Mouse (Mus musculus) bone marrow, adult 2 months (tissue): ENCODE results near the gene Mcrip1. TPM values are rescaled to one million over a fixed set of nuclear protein-coding genes. Genes with fewer than 3 reads are reported as not detected.

Experiments used
- H3K27ac ChIP-seq: fragments of 200-500 bp; 2 replicates; pipeline ENCODE4 v1.5.1; 2012; ENCODE audit warnings: low read depth, mild to moderate bottlenecking, control low read depth, inconsistent platforms, low read length; ENCODE audit not compliant: control insufficient read depth, poor library complexity, insufficient read depth
- H3K4me1 ChIP-seq: fragments of 200-500 bp; 2 replicates; pipeline ENCODE4 v1.6.1; 2011; ENCODE audit warnings: low read length; ENCODE audit not compliant: control insufficient read depth, insufficient read depth
- H3K4me3 ChIP-seq: fragments of 200-500 bp; replicated peaks from 2 replicates; pipeline ENCODE3; 2011; ENCODE audit warnings: mild to moderate bottlenecking, low read depth, low read length, control low read depth; ENCODE audit not compliant: control insufficient read depth
- CTCF ChIP-seq: fragments of 200-500 bp; IDR thresholded peaks from 2 replicates; pipeline ENCODE4 v1.5.1; 2011; ENCODE audit warnings: low read length, control low read depth; ENCODE audit not compliant: control insufficient read depth, insufficient read depth
- POLR2A ChIP-seq: fragments of 200-500 bp; IDR thresholded peaks from 2 replicates; pipeline ENCODE4 v1.6.1; 2011; ENCODE audit warnings: low read depth, mild to moderate bottlenecking, control low read depth, low read length, borderline replicate concordance; ENCODE audit not compliant: control insufficient read depth
- WGBS: fragments of 180-500 bp; shearing (Covaris S2); methylation state at CpG from one replicate; pipeline ENCODE4 v1.1.7; 2018; 5-methylcytosine and 5-hydroxymethylcytosine counted together
- polyA plus RNA-seq: library from polyadenylated mRNA; stranded (reverse); fragments of >200 nt; gene quantifications from 2 replicates; pipeline ENCODE4 v1.2.4, GENCODE M21; 2011; ENCODE audit warnings: low replicate concordance; ENCODE audit not compliant: missing spikeins, insufficient read depth, insufficient read length

The Mcrip1 gene
- polyA plus RNA-seq, 1 experiment, result 86.5 TPM

DNA sequence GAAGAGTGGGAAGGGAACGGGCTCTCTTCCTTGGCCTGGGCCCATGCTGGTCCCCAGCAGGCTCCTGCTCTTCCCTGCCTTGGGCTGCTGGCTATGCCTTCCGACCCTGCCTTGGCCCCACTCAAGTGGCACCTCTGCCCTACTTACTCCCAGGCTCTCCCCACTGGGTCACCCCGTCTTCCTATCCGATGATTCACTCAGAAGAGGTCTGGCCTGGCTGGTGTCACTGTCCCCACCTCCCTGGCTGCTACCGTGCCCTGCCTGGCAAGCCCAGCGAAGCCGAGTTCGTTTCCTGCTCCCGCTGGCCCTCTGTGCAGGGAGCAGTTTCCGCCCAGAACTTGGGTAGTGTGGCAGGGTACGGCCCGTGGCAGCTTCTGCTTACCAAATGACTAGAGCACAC is 51.3 kb downstream of the Mcrip1 start:
- Histone ChIP-seq H3K4me1 (no peaks in the 10 kb centered on the region), H3K4me3 (no peak overlapping the region), H3K27ac (no peak overlapping the region)
- WGBS, result 91% methylated on average over 12 of the region's 12 CpGs
- TF ChIP-seq POLR2A (no peak), CTCF (no peak)

DNA sequence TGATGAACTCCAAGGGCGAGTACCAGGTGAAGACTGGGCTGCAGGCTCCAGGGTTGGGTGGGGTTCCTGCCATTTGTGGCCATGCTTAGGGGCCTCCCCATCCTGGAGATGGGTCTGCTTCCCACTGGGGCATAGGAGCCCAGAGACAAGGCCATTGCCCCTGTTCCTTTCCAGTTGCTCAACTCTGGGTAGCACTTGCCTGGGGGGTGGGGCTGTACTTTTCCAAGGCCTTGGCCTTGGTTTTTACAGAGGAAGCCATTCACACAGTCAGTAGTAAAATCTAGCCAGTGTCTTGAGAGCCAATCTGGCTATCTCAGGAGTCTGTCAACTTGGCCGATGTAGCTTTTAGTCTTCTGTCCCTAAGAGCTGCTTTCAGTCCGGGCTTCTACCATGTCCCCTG is 52.1 kb downstream of the Mcrip1 start:
- no peak overlapping the region for H3K4me3 ChIP-seq
- H3K27ac ChIP-seq, result no peak overlapping the region
- no peaks in the 10 kb centered on the region; the same call in 1 of the 2 replicates for H3K4me1 ChIP-seq
- 91% methylated on average over 3 of the region's 3 CpGs for WGBS
- TF ChIP-seq CTCF, result no peak
- TF ChIP-seq POLR2A, result no peak

DNA sequence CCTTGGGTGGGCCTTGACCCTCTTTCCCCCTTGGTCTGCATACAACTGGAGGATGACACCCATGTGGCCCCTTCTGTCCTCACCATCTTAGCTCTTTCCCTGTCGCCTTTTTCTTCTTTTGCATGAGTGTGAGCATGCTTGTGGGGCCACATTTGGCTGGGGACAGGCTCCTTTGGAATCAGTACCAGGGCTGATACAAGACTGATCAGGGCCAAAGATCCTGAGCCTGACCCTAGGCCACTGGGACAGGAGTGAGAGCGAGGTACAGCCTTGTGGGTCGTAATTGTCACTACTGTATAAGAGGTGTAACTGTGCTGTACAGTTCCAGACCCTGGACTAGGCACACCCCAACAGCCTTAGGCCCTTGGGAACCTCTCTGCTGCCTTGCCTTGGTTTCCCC is 55.6 kb downstream of the Mcrip1 start:
- H3K27ac ChIP-seq, result no peak overlapping the region
- no peak for TF ChIP-seq CTCF
- no peak for TF ChIP-seq POLR2A
- H3K4me1 ChIP-seq, result peaks cover 3% of the 10 kb centered on the region; the same call in 1 of the 2 replicates
- H3K4me3 ChIP-seq, result no peak overlapping the region
- WGBS, result 88% methylated on average over 3 of the region's 3 CpGs

DNA sequence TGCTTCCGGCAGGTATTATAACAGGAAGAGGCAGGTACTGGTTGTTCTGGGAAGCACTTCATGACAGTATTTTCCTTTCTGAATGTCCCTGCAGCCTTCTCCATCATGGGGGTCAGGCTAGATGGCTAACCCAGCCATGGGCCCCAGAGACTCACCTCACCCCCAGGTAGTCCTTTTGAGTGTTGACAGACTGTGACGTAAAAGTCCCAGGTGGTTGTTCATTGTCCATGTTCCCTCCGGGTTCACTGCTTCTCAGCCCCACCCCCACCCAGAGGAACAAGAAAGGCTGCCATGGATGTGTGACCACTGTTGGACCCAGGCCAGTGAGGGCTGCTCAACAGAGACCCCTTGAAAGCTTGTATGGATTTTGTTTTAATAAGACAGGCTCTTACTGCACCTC is 56.2 kb downstream of the Mcrip1 start:
- H3K27ac ChIP-seq, result no peak overlapping the region
- no peak overlapping the region for H3K4me3 ChIP-seq
- TF ChIP-seq CTCF, result no peak
- no peak for TF ChIP-seq POLR2A
- H3K4me1 ChIP-seq, result peaks cover 3% of the 10 kb centered on the region; the same call in 1 of the 2 replicates
- whole genome bisulfite sequencing, result 68% methylated on average over 3 of the region's 3 CpGs

Other genes starting within 250 kb of the Mcrip1 start
- 387 and 760 TPM in 2 replicates for gene Actg1, start 201.2 kb downstream of the Mcrip1 start, polyA plus RNA-seq
- not detected in 2 replicates for gene Fscn2, start 188.2 kb downstream of the Mcrip1 start, polyA plus RNA-seq
- 3.1 and 10.9 TPM in 2 replicates for gene Faap100, start 171.0 kb downstream of the Mcrip1 start, polyA plus RNA-seq
- 30.0 and 30.5 TPM in 2 replicates for gene Nploc4, start 112.0 kb downstream of the Mcrip1 start, polyA plus RNA-seq
- gene Tspan10, start 107.1 kb downstream of the Mcrip1 start, polyA plus RNA-seq, result not detected in 2 replicates
- not detected in 2 replicates for gene Pde6g, start 96.2 kb downstream of the Mcrip1 start, polyA plus RNA-seq
- gene Oxld1, start 91.7 kb downstream of the Mcrip1 start, polyA plus RNA-seq, result 2.0 and 4.4 TPM in 2 replicates
- gene Ccdc137, start 91.6 kb downstream of the Mcrip1 start, polyA plus RNA-seq, result 19.2 and 29.6 TPM in 2 replicates
- 5.5 and 6.7 TPM in 2 replicates for gene Arl16, start 82.1 kb downstream of the Mcrip1 start, polyA plus RNA-seq
- 60.4 and 87.1 TPM in 2 replicates for gene Mrpl12, start 65.1 kb downstream of the Mcrip1 start, polyA plus RNA-seq
- gene Slc25a10, start 57.9 kb downstream of the Mcrip1 start, polyA plus RNA-seq, result 20.6 and 21.0 TPM in 2 replicates
- 0.81 and 1.3 TPM in 2 replicates for gene Gcgr, start 19.0 kb downstream of the Mcrip1 start, polyA plus RNA-seq
- gene Ppp1r27, start 1.4 kb upstream of the Mcrip1 start, polyA plus RNA-seq, result not detected in 2 replicates
- gene P4hb, start 23.5 kb upstream of the Mcrip1 start, polyA plus RNA-seq, result 86.5 and 236 TPM in 2 replicates
- gene Arhgdia, start 31.9 kb upstream of the Mcrip1 start, polyA plus RNA-seq, result 112 and 172 TPM in 2 replicates
- gene Alyref, start 48.6 kb upstream of the Mcrip1 start, polyA plus RNA-seq, result 165 and 174 TPM in 2 replicates
- gene Anapc11, start 48.7 kb upstream of the Mcrip1 start, polyA plus RNA-seq, result 26.6 and 32.6 TPM in 2 replicates
- gene Npb, start 58.8 kb upstream of the Mcrip1 start, polyA plus RNA-seq, result 3.8 TPM in 1 of 2 replicates, not detected in the other
- gene Pcyt2, start 68.2 kb upstream of the Mcrip1 start, polyA plus RNA-seq, result 45.4 and 46.8 TPM in 2 replicates
- 67.9 and 138 TPM in 2 replicates for gene Sirt7, start 75.5 kb upstream of the Mcrip1 start, polyA plus RNA-seq
- 61.7 and 86.9 TPM in 2 replicates for gene Mafg, start 83.9 kb upstream of the Mcrip1 start, polyA plus RNA-seq
- 2.3 TPM in 1 of 2 replicates, not detected in the other for gene Pycr1, start 94.0 kb upstream of the Mcrip1 start, polyA plus RNA-seq
- gene Myadml2, start 98.4 kb upstream of the Mcrip1 start, polyA plus RNA-seq, result 6.7 TPM in 1 of 2 replicates, not detected in the other
- not detected in 2 replicates for gene Notum, start 111.4 kb upstream of the Mcrip1 start, polyA plus RNA-seq
- gene Aspscr1, start 123.2 kb upstream of the Mcrip1 start, polyA plus RNA-seq, result 82.0 and 94.3 TPM in 2 replicates
- 39.2 and 57.8 TPM in 2 replicates for gene Cenpx, start 164.0 kb upstream of the Mcrip1 start, polyA plus RNA-seq
- 25.5 and 41.4 TPM in 2 replicates for gene Lrrc45, start 164.2 kb upstream of the Mcrip1 start, polyA plus RNA-seq
- gene Rac3, start 171.7 kb upstream of the Mcrip1 start, polyA plus RNA-seq, result 2.4 and 5.8 TPM in 2 replicates
- gene Dcxr, start 177.6 kb upstream of the Mcrip1 start, polyA plus RNA-seq, result 7.4 and 9.4 TPM in 2 replicates
- 3.8 and 8.0 TPM in 2 replicates for gene Cbr2, start 182.4 kb upstream of the Mcrip1 start, polyA plus RNA-seq
- gene Hmga1b, start 213.1 kb upstream of the Mcrip1 start, polyA plus RNA-seq, result 15.5 and 52.5 TPM in 2 replicates
- gene Rfng, start 234.5 kb upstream of the Mcrip1 start, polyA plus RNA-seq, result 9.1 and 19.9 TPM in 2 replicates
- 29.6 and 38.0 TPM in 2 replicates for gene Gps1, start 234.5 kb upstream of the Mcrip1 start, polyA plus RNA-seq
- gene Dus1l, start 246.7 kb upstream of the Mcrip1 start, polyA plus RNA-seq, result 24.2 and 57.6 TPM in 2 replicates